Mouse (Mus musculus) megakaryocyte, embryonic 14.5 days (primary cell): ENCODE measurements around the gene Stat5b. TPM values are rescaled to one million over a fixed set of nuclear protein-coding genes. Genes with fewer than 3 reads are reported as not detected.

Experiments used
- H3K27me3 ChIP-seq: replicated peaks from 2 replicates; pipeline ENCODE3; 2012; ENCODE audit warnings: inconsistent platforms
- H3K36me3 ChIP-seq: replicated peaks from 2 replicates; pipeline ENCODE3; 2012; ENCODE audit warnings: low read length, inconsistent platforms, mixed read lengths
- H3K4me1 ChIP-seq: 2 replicates; pipeline ENCODE4 v1.6.1; 2012; ENCODE audit warnings: inconsistent platforms
- H3K4me3 ChIP-seq: replicated peaks from 2 replicates; pipeline ENCODE3; 2012; ENCODE audit warnings: moderate library complexity, mild to moderate bottlenecking, inconsistent platforms
- H3K9me3 ChIP-seq: 2 replicates; pipeline ENCODE4 v1.6.1; 2012; ENCODE audit warnings: inconsistent platforms
- FLI1 ChIP-seq: IDR thresholded peaks from 2 replicates; pipeline ENCODE4 v1.6.1; 2012; ENCODE audit warnings: low read length, inconsistent platforms, mixed read lengths
- GATA1 ChIP-seq: IDR thresholded peaks from 3 replicates; pipeline ENCODE4 v1.6.1; 2012; ENCODE audit warnings: mixed read lengths, low read length, inconsistent platforms, borderline replicate concordance
- polyA plus RNA-seq: library from polyadenylated mRNA; stranded (reverse); fragments of >175 nt; gene quantifications from 2 replicates; pipeline ENCODE4 v1.2.3, GENCODE M21; 2012; ENCODE audit warnings: low replicate concordance; ENCODE audit not compliant: insufficient read depth

The Stat5b gene
- polyA plus RNA-seq, 1 experiment = 12.8 TPM

DNA sequence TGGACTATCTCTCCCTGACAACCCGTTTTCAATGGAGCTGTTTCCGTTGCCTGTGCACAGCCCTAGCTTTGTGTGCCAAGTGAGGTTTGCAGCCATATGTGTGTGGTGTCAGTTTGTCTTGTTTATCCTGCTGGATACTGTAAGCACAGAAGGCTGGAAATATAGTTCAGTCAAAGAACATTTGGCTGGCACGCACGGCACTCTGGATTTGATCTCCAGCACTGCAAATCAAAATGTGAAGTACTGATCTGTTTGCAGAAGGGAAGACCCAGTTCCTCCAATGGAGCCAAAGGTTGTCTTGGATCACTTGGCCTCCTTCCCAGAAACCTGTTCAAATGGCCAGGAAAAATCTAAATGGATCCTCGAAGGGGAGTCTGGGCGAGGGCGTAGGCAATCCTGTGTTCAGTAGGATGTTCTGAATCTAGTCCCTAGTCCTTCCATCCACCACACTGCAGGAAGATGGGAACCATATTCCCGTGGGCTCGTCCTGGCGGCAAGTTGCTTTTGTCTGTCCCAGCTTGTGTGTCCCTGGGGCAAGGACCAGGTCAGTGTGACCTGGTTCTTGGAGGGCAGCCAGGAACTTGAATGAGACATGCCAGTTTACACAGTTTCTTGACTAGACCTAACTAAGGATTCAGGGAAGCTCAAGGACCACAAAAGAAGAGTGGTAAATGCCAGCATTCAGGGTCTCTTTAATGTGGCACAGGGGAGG is 19.9 kb upstream of the Stat5b start:
- no peaks in the 10 kb centered on the region for H3K4me1 ChIP-seq
- no peaks in the 10 kb centered on the region for H3K27me3 ChIP-seq
- TF ChIP-seq GATA1 (no peak), FLI1 (no peak)
- H3K36me3 ChIP-seq = peaks cover 62% of the 10 kb centered on the region
- H3K4me3 ChIP-seq = no peak overlapping the region
- H3K9me3 ChIP-seq = no peaks in the 10 kb centered on the region

DNA sequence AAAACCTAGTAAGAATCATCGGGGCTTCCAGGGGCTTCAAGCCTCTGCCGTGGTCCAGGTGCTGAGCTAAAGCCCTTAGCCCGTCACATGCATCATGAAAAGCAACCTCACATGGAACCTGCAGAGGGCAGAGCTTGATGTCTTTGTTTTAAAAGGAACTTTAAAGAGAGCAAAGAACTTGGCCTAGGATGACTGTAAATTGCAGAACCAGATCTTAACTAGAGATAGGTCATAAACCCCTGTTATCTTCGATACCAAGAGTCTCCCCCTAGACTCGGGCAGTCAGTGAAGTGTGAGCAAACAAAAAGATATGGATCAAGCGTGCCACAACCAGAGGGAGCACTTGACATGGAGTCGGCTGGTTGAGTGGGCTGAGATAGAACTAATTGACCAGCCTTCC is 15.1 kb upstream of the Stat5b start:
- Histone ChIP-seq H3K9me3 (no peaks in the 10 kb centered on the region), H3K4me1 (peaks cover 30% of the 10 kb centered on the region), H3K4me3 (no peak overlapping the region), H3K27me3 (no peaks in the 10 kb centered on the region), H3K36me3 (peaks cover 69% of the 10 kb centered on the region)
- TF ChIP-seq FLI1 = no peak
- TF ChIP-seq GATA1 = no peak

DNA sequence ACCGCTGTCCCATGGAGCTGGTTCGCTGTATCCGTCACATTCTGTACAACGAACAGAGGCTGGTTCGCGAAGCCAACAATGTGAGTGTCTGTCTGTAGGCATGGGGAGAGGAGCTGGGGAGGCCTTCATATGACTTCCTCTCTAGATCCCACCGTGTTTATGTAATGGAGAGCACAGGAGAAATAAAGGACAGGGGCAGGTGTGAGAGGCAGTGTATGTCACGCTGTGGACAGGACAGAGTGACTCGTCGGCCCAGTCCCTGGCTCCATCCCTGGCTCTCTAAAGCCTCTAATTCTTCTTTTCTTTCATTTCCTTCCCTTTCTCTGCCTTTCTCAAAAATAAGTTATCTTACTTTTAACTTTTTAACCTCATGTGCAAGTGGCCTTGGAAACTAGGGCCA is 12.6 kb upstream of the Stat5b start:
- Histone ChIP-seq H3K4me1 (peaks cover 50% of the 10 kb centered on the region), H3K4me3 (no peak overlapping the region), H3K9me3 (no peaks in the 10 kb centered on the region), H3K27me3 (peaks cover 3% of the 10 kb centered on the region), H3K36me3 (peaks cover 55% of the 10 kb centered on the region)
- TF ChIP-seq GATA1 = no peak
- no peak for TF ChIP-seq FLI1

DNA sequence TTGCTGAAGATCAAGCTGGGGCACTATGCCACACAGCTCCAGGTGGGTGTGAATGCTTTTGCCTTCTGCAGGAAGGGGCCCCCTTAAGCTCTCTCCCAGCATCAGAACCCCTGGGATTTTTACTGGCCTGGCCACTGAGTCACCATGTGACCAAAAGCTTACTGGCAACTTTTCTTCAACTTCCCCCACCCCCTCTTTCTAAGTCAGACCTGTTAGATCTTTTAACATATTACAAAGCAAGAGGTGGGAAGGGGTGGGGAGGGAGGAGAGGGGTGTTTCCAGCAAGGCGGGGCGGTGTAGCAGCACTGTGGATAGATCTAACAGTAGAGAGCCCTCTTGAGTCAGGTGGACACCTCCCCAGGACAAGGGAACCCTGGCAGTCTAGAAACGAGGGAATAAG is 11.3 kb upstream of the Stat5b start:
- peaks cover 13% of the 10 kb centered on the region for H3K27me3 ChIP-seq
- TF ChIP-seq FLI1 (no peak), GATA1 (no peak)
- peaks cover 46% of the 10 kb centered on the region for H3K36me3 ChIP-seq
- H3K9me3 ChIP-seq = no peaks in the 10 kb centered on the region
- H3K4me3 ChIP-seq = no peak overlapping the region
- peaks cover 54% of the 10 kb centered on the region for H3K4me1 ChIP-seq

DNA sequence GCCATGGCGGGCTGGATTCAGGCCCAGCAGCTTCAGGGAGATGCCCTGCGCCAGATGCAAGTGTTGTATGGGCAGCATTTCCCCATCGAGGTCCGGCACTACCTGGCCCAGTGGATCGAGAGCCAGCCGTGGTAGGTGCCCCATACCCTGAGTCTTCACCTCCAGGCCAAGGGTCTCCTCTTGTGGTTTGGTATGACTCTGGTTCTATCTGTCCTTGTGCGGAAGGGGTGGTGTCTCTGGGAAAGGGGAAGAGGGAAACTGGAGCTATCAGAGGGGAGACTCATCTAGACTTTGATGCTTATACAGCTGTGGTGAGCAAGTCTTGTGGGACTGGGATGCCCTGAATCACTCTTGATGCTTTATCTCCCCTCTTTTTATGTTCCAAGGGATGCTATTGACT is 10.8 kb upstream of the Stat5b start:
- peaks cover 18% of the 10 kb centered on the region for H3K27me3 ChIP-seq
- peaks cover 43% of the 10 kb centered on the region for H3K36me3 ChIP-seq
- TF ChIP-seq GATA1 (no peak), FLI1 (no peak)
- H3K4me1 ChIP-seq = peaks cover 54% of the 10 kb centered on the region
- H3K4me3 ChIP-seq = peak overlapping the region; percentile 97
- H3K9me3 ChIP-seq = no peaks in the 10 kb centered on the region

DNA sequence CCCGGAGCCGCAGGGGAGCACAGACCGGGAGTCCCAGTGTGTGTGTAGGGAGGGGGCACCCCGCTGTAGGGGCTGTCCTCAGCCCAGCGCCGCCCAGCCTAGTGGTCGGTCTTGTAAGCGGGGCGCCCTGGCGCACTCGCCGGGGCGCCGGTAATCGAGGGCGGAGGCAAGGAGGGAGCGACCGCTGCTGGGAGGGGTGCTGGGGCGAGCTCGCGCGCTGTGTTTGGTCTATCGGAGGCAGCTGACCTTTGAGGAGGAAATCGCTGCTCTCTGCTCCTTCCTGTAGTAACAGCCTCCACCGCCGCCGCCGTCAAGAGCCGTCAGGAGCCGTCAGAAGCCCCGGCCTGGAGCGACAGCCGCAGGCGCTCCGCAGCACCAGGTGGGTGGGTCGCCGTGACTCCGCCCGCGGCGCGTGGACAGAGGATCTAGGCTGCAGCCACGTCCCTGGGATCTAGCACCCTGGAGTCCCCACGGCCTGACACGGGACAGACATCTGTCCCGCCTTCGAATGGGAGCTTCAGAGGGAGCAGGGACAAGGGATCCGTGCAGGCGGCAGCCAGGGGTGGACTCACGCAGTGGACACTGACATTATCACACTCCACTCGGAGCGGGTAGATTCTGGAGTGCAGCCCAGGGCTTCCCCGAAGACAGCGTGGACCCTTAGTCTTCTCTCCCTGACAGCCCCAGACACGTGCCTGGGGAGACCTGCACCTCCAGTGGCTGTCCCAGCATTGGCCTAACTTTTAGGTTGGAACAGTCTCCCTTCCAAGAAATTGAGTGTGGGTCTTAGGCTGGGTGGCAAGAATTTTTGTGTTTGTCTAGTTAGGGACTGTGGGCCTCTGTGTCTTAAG is 9.9 kb upstream of the Stat5b start:
- Histone ChIP-seq H3K36me3 (peaks cover 35% of the 10 kb centered on the region), H3K27me3 (peaks cover 27% of the 10 kb centered on the region), H3K9me3 (no peaks in the 10 kb centered on the region), H3K4me3 (peak overlapping the region; percentile 97), H3K4me1 (peaks cover 58% of the 10 kb centered on the region)
- TF ChIP-seq FLI1 (no peak), GATA1 (no peak)

DNA sequence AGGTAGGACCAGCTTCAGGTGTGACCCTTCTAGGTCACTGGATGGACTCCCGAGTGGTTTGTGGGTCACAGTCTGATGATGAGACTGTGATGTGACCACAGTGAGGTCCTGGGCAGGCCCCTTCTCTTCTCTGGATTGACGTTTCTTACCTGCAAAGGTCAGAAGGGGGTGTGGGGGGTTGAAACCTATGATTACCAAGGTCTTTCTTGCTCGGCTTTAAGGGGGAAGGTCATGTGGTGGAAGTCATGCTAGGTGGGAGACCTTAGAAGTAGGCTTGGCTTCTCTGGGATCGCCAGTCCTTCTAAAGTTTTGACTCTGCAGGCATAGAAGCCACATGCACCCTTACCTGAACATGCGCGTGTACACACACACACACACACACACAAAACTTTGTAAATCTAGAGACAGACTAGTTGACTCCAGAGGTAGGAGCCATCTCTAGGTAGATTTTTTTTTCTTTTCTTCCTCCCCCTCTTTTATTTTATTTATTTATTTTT is 9.1 kb upstream of the Stat5b start:
- Histone ChIP-seq H3K9me3 (no peaks in the 10 kb centered on the region), H3K36me3 (peaks cover 27% of the 10 kb centered on the region), H3K4me3 (peak overlapping the region; percentile 97), H3K27me3 (peaks cover 35% of the 10 kb centered on the region), H3K4me1 (peaks cover 58% of the 10 kb centered on the region)
- TF ChIP-seq GATA1 (no peak), FLI1 (no peak)

DNA sequence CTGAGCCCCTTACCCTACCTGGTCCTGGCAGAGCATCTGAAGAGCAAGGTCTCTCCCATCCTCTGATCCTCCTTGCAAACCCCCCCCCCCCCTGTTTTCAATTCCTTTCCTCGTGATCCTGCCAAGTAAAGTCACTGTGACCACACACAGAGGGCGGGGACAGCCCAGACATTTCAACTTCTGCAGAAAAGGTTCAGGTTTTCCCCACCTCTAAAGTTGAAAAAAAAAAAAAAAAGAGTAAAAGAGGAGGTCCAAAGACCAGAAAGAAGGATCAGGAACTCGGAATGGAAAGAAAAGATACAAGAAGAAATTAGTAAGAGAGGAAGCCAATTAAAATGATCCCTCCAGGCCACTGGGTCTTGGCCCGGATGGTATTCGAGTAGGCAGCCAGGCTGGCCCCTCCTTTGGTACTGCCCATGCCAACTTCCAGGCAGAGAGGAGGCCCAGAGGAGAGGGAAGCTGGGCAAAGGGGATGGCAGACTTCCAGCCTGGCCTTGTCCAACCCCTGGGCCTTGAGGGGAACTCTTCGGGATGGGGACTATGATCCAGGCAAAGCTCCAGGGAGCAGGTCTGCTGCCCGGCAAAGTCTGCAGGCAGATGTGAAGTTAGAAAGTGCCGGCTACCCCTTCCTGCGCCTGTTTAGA is 8.5 kb upstream of the Stat5b start, which contains the start of gene Stat5a:
Gene Stat5a, plus strand, starts transcription at position 417 of the 644 bp plus-strand sequence.
- H3K27me3 ChIP-seq = peaks cover 40% of the 10 kb centered on the region
- TF ChIP-seq FLI1 = no peak
- TF ChIP-seq GATA1 = no peak
- peaks cover 21% of the 10 kb centered on the region for H3K36me3 ChIP-seq
- peaks cover 62% of the 10 kb centered on the region for H3K4me1 ChIP-seq
- peak within 1 kb of the TSS; percentile 97 for H3K4me3 ChIP-seq
- no peaks in the 10 kb centered on the region for H3K9me3 ChIP-seq

DNA sequence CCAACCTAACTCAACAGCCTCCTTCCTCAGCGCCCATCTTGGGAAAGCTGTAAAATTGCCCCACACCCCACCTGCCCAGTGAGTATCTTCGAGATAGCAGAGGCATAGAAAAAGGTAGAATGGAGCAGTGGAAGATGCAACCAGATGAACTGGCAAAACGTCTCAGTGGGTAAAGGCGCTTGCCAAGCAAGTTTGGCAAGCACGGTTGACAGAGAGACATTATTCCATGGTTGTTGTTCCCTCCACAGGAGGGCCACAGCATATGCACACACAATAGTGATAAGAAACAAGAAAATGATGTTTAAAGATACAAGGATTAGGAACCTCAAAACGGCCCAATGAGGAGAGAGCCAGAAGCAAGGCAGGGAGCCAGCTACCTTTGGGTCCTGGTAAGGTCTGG is 7.4 kb upstream of the Stat5b start:
- H3K9me3 ChIP-seq = no peaks in the 10 kb centered on the region
- peaks cover 63% of the 10 kb centered on the region for H3K4me1 ChIP-seq
- H3K4me3 ChIP-seq = no peak overlapping the region
- no peak for TF ChIP-seq FLI1
- no peak for TF ChIP-seq GATA1
- H3K27me3 ChIP-seq = peaks cover 49% of the 10 kb centered on the region
- peaks cover 10% of the 10 kb centered on the region for H3K36me3 ChIP-seq

DNA sequence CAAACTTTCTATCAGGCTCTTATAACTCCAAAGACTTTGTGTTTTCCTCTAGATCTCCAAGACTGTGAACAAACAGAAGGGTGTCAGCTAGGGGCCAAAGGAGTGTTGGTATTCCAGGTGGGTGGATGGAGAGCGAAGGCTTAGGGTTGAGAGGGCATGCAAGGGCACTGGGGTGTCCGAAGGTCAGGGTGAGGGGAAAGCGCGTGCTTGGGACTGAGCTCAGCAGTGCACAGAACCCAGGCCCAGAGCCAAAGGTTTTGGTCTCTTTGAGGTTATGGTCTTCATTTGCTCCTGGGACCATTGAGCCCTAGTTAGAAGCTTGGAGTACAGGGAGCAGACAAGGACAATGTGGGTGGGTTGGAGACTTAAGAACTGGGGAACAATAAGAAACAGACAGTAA is 4.7 kb upstream of the Stat5b start:
- H3K9me3 ChIP-seq = no peaks in the 10 kb centered on the region
- no peak for TF ChIP-seq FLI1
- no peak overlapping the region for H3K4me3 ChIP-seq
- H3K36me3 ChIP-seq = no peaks in the 10 kb centered on the region
- peaks cover 58% of the 10 kb centered on the region for H3K4me1 ChIP-seq
- peaks cover 61% of the 10 kb centered on the region for H3K27me3 ChIP-seq
